Mouse (Mus musculus) intestine, embryonic 15.5 days (tissue): ENCODE data around the gene Gstm2. TPM values are rescaled to one million over a fixed set of nuclear protein-coding genes. Genes with fewer than 3 reads are reported as not detected.
A peak's percentile ranks its signal among the peaks of the same experiment; 100 is the strongest.

Experiments used
- ATAC-seq: fragments of 200-750 bp; cut with Nextera tagmentation; 2 replicates; pipeline ENCODE4 v1.8.0; 2017; ENCODE audit warnings: moderate TSS enrichment, moderate library complexity
- H3K27ac ChIP-seq: fragments of 300-500 bp; sonication (generic); 2 replicates; pipeline ENCODE4 v1.5.1; 2015; ENCODE audit warnings: mild to moderate bottlenecking, inconsistent platforms
- H3K27me3 ChIP-seq: fragments of 300-500 bp; sonication (generic); replicated peaks from 2 replicates; pipeline ENCODE4 v1.6.1; 2015; ENCODE audit warnings: inconsistent platforms
- H3K36me3 ChIP-seq: fragments of 300-500 bp; sonication (generic); 2 replicates; pipeline ENCODE4 v1.6.1; 2015; ENCODE audit warnings: inconsistent platforms
- H3K4me1 ChIP-seq: fragments of 300-500 bp; sonication (generic); replicated peaks from 2 replicates; pipeline ENCODE4 v1.6.1; 2015; ENCODE audit warnings: inconsistent platforms
- H3K4me2 ChIP-seq: fragments of 300-500 bp; sonication (generic); replicated peaks from 2 replicates; pipeline ENCODE4 v1.6.1; 2015; ENCODE audit warnings: mild to moderate bottlenecking, inconsistent platforms
- H3K4me3 ChIP-seq: fragments of 300-500 bp; sonication (generic); replicated peaks from 2 replicates; pipeline ENCODE4 v1.5.1; 2015; ENCODE audit warnings: inconsistent platforms
- H3K9ac ChIP-seq: fragments of 300-500 bp; sonication (generic); 2 replicates; pipeline ENCODE4 v1.6.1; 2015; ENCODE audit warnings: inconsistent platforms
- H3K9me3 ChIP-seq: fragments of 300-500 bp; sonication (generic); 2 replicates; pipeline ENCODE4 v1.6.1; 2016; ENCODE audit warnings: inconsistent platforms
- WGBS: fragments of 180-500 bp; shearing (Covaris S2); methylation state at CpG from one replicate; pipeline ENCODE4 v1.1.7; 2015; 5-methylcytosine and 5-hydroxymethylcytosine counted together
- polyA plus RNA-seq: library from polyadenylated mRNA; unstranded; fragments of >200 nt; fragmentation: Nextera tagmentation; extraction: Ambion mirVana; gene quantifications from 2 replicates; pipeline ENCODE4 v1.2.1, GENCODE M21; 2015

The Gstm2 gene
- polyA plus RNA-seq, 1 experiment from 2014 or later: 184 TPM

DNA sequence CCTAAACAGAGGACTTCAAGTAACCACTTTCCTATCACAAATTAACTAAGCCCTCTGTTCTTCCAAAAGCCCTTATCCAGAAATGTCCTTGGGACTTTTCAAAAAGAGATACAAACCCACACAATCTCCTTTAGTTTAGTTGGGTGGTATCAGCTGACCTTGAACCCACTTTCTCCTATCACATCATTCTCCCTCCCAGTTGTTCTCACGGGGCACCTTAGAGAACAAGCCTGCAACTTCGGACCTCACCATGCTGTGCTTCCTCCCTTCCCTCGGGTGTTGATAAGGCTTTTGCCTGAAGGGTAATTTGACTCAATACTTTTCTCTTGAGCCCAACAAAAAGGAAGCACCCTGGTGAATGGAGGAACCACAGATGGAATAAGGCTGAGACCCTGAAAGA is 50.4 kb downstream of the Gstm2 start:
- H3K9ac ChIP-seq: no peak overlapping the region
- no peak overlapping the region for H3K4me2 ChIP-seq
- ATAC-seq: no peak
- H3K36me3 ChIP-seq: no peaks in the 10 kb centered on the region
- no peaks in the 10 kb centered on the region for H3K9me3 ChIP-seq
- no peaks in the 10 kb centered on the region for H3K27me3 ChIP-seq
- no peak overlapping the region for H3K27ac ChIP-seq
- H3K4me1 ChIP-seq: 0 out of 2 replicates have a peak, but pooled peaks cover 4% of the 10 kb centered on the region
- no peak overlapping the region for H3K4me3 ChIP-seq
- WGBS: 46% methylated on average over 3 of the region's 3 CpGs

DNA sequence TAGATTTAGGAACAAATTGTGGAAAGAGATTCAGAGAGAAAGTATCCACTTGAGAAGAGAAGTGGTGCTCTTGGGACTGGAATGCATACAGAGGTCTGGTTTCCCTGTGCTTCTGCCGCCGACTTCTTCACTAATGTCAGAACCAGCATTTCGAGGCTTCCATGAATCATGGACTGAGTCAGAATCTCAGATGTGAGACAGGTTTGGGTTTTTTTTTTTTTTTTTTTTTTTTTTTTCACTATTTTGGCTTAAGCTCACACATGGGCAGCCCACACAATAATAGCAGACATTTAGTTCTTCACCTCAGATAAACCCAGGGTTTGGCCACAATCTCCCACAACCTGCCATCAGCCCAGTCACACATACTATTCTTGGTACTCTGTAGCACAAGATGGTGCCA is 51.0 kb downstream of the Gstm2 start:
- 0 out of 2 replicates have a peak, but pooled peaks cover 4% of the 10 kb centered on the region for H3K4me1 ChIP-seq
- no peaks in the 10 kb centered on the region for H3K9me3 ChIP-seq
- no peak overlapping the region for H3K4me2 ChIP-seq
- no peaks in the 10 kb centered on the region for H3K27me3 ChIP-seq
- H3K9ac ChIP-seq: no peak overlapping the region
- no peak overlapping the region for H3K4me3 ChIP-seq
- no peaks in the 10 kb centered on the region for H3K36me3 ChIP-seq
- no peak overlapping the region for H3K27ac ChIP-seq
- WGBS: 76% methylated on average over 3 of the region's 3 CpGs
- no peak for ATAC-seq

DNA sequence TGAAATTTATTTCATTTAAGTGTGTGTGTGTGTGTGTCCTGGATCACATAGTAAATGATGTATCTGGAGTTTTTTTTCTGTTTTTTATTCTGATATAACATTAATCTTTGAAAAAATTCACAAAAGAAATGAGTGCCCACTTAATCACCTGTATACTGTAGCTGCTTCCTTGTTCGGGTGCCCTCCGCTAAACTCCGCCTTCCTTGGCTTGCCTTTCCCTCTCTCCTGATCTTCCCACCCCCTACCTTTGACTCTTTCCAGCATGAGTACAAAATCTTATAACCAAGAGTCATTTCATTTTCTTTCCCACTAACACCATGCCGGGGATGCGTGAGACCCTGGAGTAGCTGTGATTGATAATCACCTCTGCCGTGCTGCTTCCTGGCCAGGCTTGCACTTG is 54.1 kb downstream of the Gstm2 start:
- Histone ChIP-seq H3K4me3 (no peak overlapping the region), H3K36me3 (no peaks in the 10 kb centered on the region), H3K27ac (peak overlapping the region; percentile 28; the same call in 1 of the 2 replicates), H3K4me2 (no peak overlapping the region), H3K4me1 (0 out of 2 replicates have a peak, but pooled peaks cover 5% of the 10 kb centered on the region), H3K27me3 (no peaks in the 10 kb centered on the region), H3K9ac (no peak overlapping the region), H3K9me3 (no peaks in the 10 kb centered on the region)
- 52% methylated on average over 6 of the region's 6 CpGs for WGBS
- ATAC-seq: peak; percentile 71

Other genes starting within 250 kb of the Gstm2 start
- 12.1 and 13.3 TPM in 2 replicates for gene Csf1, start 226.0 kb downstream of the Gstm2 start, polyA plus RNA-seq
- gene Eps8l3, start 109.2 kb downstream of the Gstm2 start, polyA plus RNA-seq: 164 and 180 TPM in 2 replicates
- gene Gstm5, start 90.6 kb downstream of the Gstm2 start, polyA plus RNA-seq: 173 and 186 TPM in 2 replicates
- 26.1 and 32.5 TPM in 2 replicates for gene Gstm7, start 54.6 kb downstream of the Gstm2 start, polyA plus RNA-seq
- 16.9 and 19.1 TPM in 2 replicates for gene Gstm6, start 42.7 kb downstream of the Gstm2 start, polyA plus RNA-seq
- 153 and 154 TPM in 2 replicates for gene Gstm3, start 17.2 kb downstream of the Gstm2 start, polyA plus RNA-seq
- 335 and 425 TPM in 2 replicates for gene Gstm1, start 31.5 kb upstream of the Gstm2 start, polyA plus RNA-seq
- 33.0 and 33.9 TPM in 2 replicates for gene Gstm4, start 58.4 kb upstream of the Gstm2 start, polyA plus RNA-seq
- gene Ampd2, start 100.2 kb upstream of the Gstm2 start, polyA plus RNA-seq: 49.9 and 53.6 TPM in 2 replicates
- gene Gnat2, start 106.3 kb upstream of the Gstm2 start, polyA plus RNA-seq: 1.9 and 2.8 TPM in 2 replicates
- gene Gnai3, start 159.7 kb upstream of the Gstm2 start, polyA plus RNA-seq: 165 and 183 TPM in 2 replicates
- 0.15 and 0.21 TPM in 2 replicates for gene Gpr61, start 168.4 kb upstream of the Gstm2 start, polyA plus RNA-seq
- 3.9 and 4.4 TPM in 2 replicates for gene Amigo1, start 199.9 kb upstream of the Gstm2 start, polyA plus RNA-seq
- 3.6 and 3.8 TPM in 2 replicates for gene Cyb561d1, start 214.8 kb upstream of the Gstm2 start, polyA plus RNA-seq
- 10.9 and 11.3 TPM in 2 replicates for gene Atxn7l2, start 224.5 kb upstream of the Gstm2 start, polyA plus RNA-seq
- gene Sypl2, start 240.2 kb upstream of the Gstm2 start, polyA plus RNA-seq: 0.21 and 0.27 TPM in 2 replicates